Mouse (Mus musculus) kidney, adult 2 months (tissue): ENCODE results near the gene Gjb1.

Source experiments
- CTCF ChIP-seq: fragments of 200-500 bp; conservative IDR thresholded peaks from 2 replicates; pipeline ENCODE4 v1.5.1; 2011; ENCODE audit warnings: low read depth, mild to moderate bottlenecking, control low read depth, low read length, moderate library complexity, mixed read lengths; ENCODE audit not compliant: insufficient read depth, insufficient read length
- POLR2A ChIP-seq: fragments of 200-500 bp; IDR thresholded peaks from one replicate; pipeline ENCODE4 v1.6.1; 2011; ENCODE audit warnings: low read depth, low read length, control low read depth

DNA sequence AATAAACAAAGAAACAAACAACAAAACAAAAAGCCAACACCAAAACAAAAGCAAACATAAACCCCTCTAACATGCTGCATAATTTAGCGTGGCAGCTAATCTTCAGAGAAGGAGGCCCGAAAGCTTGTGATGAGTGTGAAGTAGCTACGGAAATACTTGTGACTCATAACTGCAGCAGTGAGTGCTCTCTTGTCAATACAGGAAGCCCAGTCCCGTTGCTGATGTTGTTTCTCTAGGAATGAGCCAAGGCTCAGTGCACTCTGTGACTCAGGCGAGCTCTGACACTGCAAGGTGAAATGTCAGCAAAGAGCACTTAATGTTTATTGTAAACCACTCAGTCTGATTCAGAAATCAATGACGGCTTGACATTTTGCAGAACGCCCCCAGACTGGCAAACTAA, 7.2 kb upstream of the Gjb1 start:
- no peak for TF ChIP-seq CTCF
- no peak for TF ChIP-seq POLR2A
